Mouse (Mus musculus): ENCODE measurements at regions not wholly inside any gene's neighbourhood (a gene's known extent, or its start where the extent isn't known, plus 50 kb on each side); places are given as distances from the start of the nearest gene placed in this dataset.

GRCm38 (mm10) chr7:113146108-113146507, 61.2 kb upstream of the Arntl start:
- 72% methylated on average over 2 of the region's 2 CpGs for WGBS
- Histone ChIP-seq H3K27ac (ENCODE audit: insufficient read depth, low read depth, low read length) (no peak overlapping the region), H3K4me3 (ENCODE audit: insufficient read depth, low read depth, low read length) (no peak overlapping the region), H3K4me1 (ENCODE audit: control insufficient read depth, insufficient read depth, low read length) (peaks cover 26% of the 10 kb centered on the region)
- no peak for TF ChIP-seq CTCF (IDR thresholded peaks at IDR 0.05; ENCODE audit: insufficient read depth, low read depth, low read length)
- no peak for TF ChIP-seq POLR2A (IDR thresholded peaks at IDR 0.05; ENCODE audit: insufficient read depth, low read depth, low read length)

DNA sequence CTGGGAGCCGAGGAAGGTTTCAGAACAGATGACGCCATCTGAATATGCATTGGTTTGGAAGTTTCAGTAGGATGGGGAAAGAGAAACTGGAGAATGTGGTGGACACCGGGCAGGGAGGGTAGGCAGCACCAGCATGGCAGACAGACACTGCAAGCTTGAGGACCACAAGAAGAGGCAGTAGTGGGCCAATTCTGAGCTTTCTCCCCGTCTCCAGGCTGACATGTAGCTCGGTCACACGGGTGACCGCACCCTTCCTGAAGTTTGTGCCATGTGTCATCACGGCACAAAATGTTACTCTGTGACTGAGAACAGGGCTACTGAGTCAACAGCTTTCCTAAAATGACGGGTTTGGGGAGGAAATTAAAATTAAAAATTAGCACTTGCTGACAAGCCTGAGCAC, 60.7 kb upstream of the Arntl start:
- H3K27ac ChIP-seq (ENCODE audit: insufficient read depth, low read depth, low read length): no peak overlapping the region
- TF ChIP-seq CTCF (IDR thresholded peaks at IDR 0.05; ENCODE audit: insufficient read depth, low read depth, low read length) (no peak), POLR2A (IDR thresholded peaks at IDR 0.05; ENCODE audit: insufficient read depth, low read depth, low read length) (no peak)
- 90% methylated on average over 9 of the region's 9 CpGs for WGBS
- H3K4me1 ChIP-seq (ENCODE audit: control insufficient read depth, insufficient read depth, low read length): peaks cover 26% of the 10 kb centered on the region
- no peak overlapping the region for H3K4me3 ChIP-seq (ENCODE audit: insufficient read depth, low read depth, low read length)

- no peak for TF ChIP-seq CTCF (IDR thresholded peaks at IDR 0.05; ENCODE audit: insufficient read depth, low read depth, low read length)
- no peak for TF ChIP-seq POLR2A (IDR thresholded peaks at IDR 0.05; ENCODE audit: insufficient read depth, low read depth, low read length)
- Histone ChIP-seq H3K4me3 (ENCODE audit: insufficient read depth, low read depth, low read length) (no peak overlapping the region), H3K4me1 (ENCODE audit: control insufficient read depth, insufficient read depth, low read length) (peaks cover 30% of the 10 kb centered on the region), H3K27ac (ENCODE audit: insufficient read depth, low read depth, low read length) (no peak overlapping the region)
- WGBS: 26% methylated on average over 16 of the region's 16 CpGs
Observed at GRCm38 (mm10) chr7:113147391-113148332, 59.6 kb upstream of the Arntl start.

DNA sequence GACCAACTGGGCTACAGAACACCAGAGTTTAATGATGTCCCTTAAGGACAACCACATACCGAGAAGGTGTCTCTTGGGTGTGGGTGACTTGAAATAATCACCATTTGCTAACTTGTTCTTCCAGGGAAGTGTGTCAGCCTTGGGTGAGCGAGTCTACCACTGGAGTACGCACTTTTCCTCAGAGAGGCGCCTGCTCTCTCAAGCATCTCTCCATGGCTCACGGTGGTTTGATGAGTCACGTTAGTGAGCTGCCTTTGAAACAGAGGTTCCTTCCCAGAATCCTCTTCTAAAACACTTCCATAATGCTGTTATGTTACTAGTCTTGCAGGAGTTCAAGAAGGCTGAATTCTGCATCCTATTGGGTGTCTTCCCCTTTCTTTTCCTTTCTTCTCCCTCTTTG, 58.6 kb upstream of the Arntl start:
- H3K4me1 ChIP-seq (ENCODE audit: control insufficient read depth, insufficient read depth, low read length): peaks cover 32% of the 10 kb centered on the region
- H3K27ac ChIP-seq (ENCODE audit: insufficient read depth, low read depth, low read length): no peak overlapping the region
- WGBS: 65% methylated on average over 6 of the region's 6 CpGs
- H3K4me3 ChIP-seq (ENCODE audit: insufficient read depth, low read depth, low read length): no peak overlapping the region
- TF ChIP-seq CTCF (IDR thresholded peaks at IDR 0.05; ENCODE audit: insufficient read depth, low read depth, low read length): no peak
- TF ChIP-seq POLR2A (IDR thresholded peaks at IDR 0.05; ENCODE audit: insufficient read depth, low read depth, low read length): no peak

DNA sequence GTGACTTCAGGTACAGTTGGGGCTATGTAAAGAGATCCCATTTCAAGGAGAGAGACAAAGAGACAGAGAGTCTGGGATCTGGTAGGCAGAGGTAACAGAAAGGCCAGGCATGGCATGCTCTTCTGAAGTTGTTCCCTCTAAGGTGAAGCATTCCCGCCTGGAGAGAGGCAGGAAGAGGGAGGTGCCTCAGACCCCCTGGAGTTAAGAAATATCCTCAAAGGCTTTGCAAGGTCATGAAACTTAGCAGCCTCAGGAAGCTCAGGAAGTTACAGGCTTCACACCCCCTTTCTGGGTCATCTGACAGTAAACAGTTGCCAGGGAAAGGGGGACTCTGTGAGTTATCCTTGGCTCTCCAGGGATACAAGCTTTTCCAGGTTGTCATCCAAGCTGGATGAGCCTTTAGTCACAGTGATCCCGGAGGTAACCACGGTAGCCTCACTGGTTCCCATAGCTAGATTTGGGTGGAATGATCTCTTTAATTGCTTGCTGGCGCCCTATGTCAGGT, 57.2 kb upstream of the Arntl start:
- WGBS: 85% methylated on average over 4 of the region's 4 CpGs
- TF ChIP-seq CTCF (IDR thresholded peaks at IDR 0.05; ENCODE audit: insufficient read depth, low read depth, low read length) (no peak), POLR2A (IDR thresholded peaks at IDR 0.05; ENCODE audit: insufficient read depth, low read depth, low read length) (no peak)

DNA sequence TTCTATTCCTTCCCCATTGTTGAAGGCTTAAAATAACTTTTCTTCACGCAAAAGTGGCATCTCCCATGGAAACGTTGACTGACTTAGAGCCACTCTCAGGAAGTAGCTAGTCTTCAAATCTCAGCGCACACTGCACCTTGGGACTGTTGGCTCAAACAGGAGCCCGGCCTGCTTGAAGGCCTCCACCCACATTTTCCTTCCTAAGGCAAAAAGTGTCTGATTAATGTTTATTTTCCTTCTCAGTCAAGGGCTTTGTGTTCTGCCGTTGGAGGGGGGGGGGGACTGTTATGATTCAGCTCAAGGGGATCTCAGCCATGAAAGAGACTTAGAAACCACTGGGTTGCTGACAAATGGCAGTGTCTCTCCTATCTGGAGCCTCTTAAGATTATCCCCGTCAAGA, 56.5 kb upstream of the Arntl start:
- Histone ChIP-seq H3K27ac (ENCODE audit: insufficient read depth, low read depth, low read length) (0 out of 2 replicates have a peak overlapping the region, but pooled peaks have one; percentile 67), H3K4me3 (ENCODE audit: insufficient read depth, low read depth, low read length) (no peak overlapping the region), H3K4me1 (ENCODE audit: control insufficient read depth, insufficient read depth, low read length) (peaks cover 32% of the 10 kb centered on the region)
- TF ChIP-seq POLR2A (IDR thresholded peaks at IDR 0.05; ENCODE audit: insufficient read depth, low read depth, low read length) (no peak), CTCF (IDR thresholded peaks at IDR 0.05; ENCODE audit: insufficient read depth, low read depth, low read length) (no peak)
- 31% methylated on average over 6 of the region's 6 CpGs for WGBS

More for the DNA sequence above, 57.2 kb upstream of the Arntl start:
- H3K4me1 ChIP-seq (ENCODE audit: control insufficient read depth, insufficient read depth, low read length): peaks cover 32% of the 10 kb centered on the region
- H3K4me3 ChIP-seq (ENCODE audit: insufficient read depth, low read depth, low read length): no peak overlapping the region
- H3K27ac ChIP-seq (ENCODE audit: insufficient read depth, low read depth, low read length): no peak overlapping the region

GRCm38 (mm10) chr7:113151499-113151898, 55.8 kb upstream of the Arntl start:
- Histone ChIP-seq H3K4me3 (ENCODE audit: insufficient read depth, low read depth, low read length) (no peak overlapping the region), H3K27ac (ENCODE audit: insufficient read depth, low read depth, low read length) (peak overlapping the region; percentile 67)

DNA sequence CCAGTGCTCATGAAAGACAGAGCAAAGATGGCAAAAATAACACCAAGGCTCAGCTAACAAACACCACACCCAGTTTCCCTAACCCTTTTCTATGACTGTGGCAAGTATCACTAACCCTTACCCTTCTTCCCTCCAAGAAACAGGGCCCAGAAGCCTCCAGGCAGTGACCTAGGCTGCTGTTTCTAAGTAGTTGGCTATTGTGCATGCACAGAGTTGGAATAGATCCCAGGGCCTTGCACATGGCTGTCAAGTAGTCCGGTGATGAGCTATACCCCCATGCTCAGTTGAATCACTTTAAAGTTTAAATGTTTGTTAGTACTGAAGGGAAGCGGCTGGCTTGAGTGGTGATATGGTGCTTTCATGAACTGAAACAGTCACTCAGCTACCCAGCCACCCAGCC, 53.9 kb upstream of the Arntl start:
- TF ChIP-seq POLR2A (IDR thresholded peaks at IDR 0.05; ENCODE audit: insufficient read depth, low read depth, low read length) (no peak), CTCF (IDR thresholded peaks at IDR 0.05; ENCODE audit: insufficient read depth, low read depth, low read length) (no peak)
- Histone ChIP-seq H3K4me1 (ENCODE audit: control insufficient read depth, insufficient read depth, low read length) (peaks cover 28% of the 10 kb centered on the region), H3K27ac (ENCODE audit: insufficient read depth, low read depth, low read length) (no peak overlapping the region), H3K4me3 (ENCODE audit: insufficient read depth, low read depth, low read length) (no peak overlapping the region)
- WGBS: 72% methylated on average over 2 of the region's 2 CpGs

More at GRCm38 (mm10) chr7:113151499-113151898, 55.8 kb upstream of the Arntl start:
- 29% methylated on average over 6 of the region's 6 CpGs for WGBS
- TF ChIP-seq CTCF (IDR thresholded peaks at IDR 0.05; ENCODE audit: insufficient read depth, low read depth, low read length) (no peak), POLR2A (IDR thresholded peaks at IDR 0.05; ENCODE audit: insufficient read depth, low read depth, low read length) (no peak)
- peaks cover 33% of the 10 kb centered on the region for H3K4me1 ChIP-seq (ENCODE audit: control insufficient read depth, insufficient read depth, low read length)

- H3K4me3 ChIP-seq (ENCODE audit: insufficient read depth, low read depth, low read length): no peak overlapping the region
- H3K4me1 ChIP-seq (ENCODE audit: control insufficient read depth, insufficient read depth, low read length): peaks cover 28% of the 10 kb centered on the region
- no peak overlapping the region for H3K27ac ChIP-seq (ENCODE audit: insufficient read depth, low read depth, low read length)
- 84% methylated on average over 4 of the region's 4 CpGs for WGBS
- TF ChIP-seq CTCF (IDR thresholded peaks at IDR 0.05; ENCODE audit: insufficient read depth, low read depth, low read length) (no peak), POLR2A (IDR thresholded peaks at IDR 0.05; ENCODE audit: insufficient read depth, low read depth, low read length) (no peak)
Observed at GRCm38 (mm10) chr7:113154066-113154465, 53.2 kb upstream of the Arntl start.

All from olfactory bulb, adult 2 months (tissue).